Mouse (Mus musculus) intestine, embryonic 15.5 days (tissue): ENCODE measurements at regions not wholly inside any gene's neighbourhood (a gene's known extent, or its start where the extent isn't known, plus 50 kb on each side); places are given as distances from the start of the nearest gene placed in this dataset.

Experiments used
- ATAC-seq: fragments of 200-750 bp; cut with Nextera tagmentation; 2 replicates; pipeline ENCODE4 v1.8.0; 2017; ENCODE audit warnings: moderate TSS enrichment, moderate library complexity
- H3K27ac ChIP-seq: fragments of 300-500 bp; sonication (generic); 2 replicates; pipeline ENCODE4 v1.5.1; 2015; ENCODE audit warnings: mild to moderate bottlenecking, inconsistent platforms
- H3K27me3 ChIP-seq: fragments of 300-500 bp; sonication (generic); replicated peaks from 2 replicates; pipeline ENCODE4 v1.6.1; 2015; ENCODE audit warnings: inconsistent platforms
- H3K36me3 ChIP-seq: fragments of 300-500 bp; sonication (generic); 2 replicates; pipeline ENCODE4 v1.6.1; 2015; ENCODE audit warnings: inconsistent platforms
- H3K4me1 ChIP-seq: fragments of 300-500 bp; sonication (generic); replicated peaks from 2 replicates; pipeline ENCODE4 v1.6.1; 2015; ENCODE audit warnings: inconsistent platforms
- H3K4me2 ChIP-seq: fragments of 300-500 bp; sonication (generic); replicated peaks from 2 replicates; pipeline ENCODE4 v1.6.1; 2015; ENCODE audit warnings: mild to moderate bottlenecking, inconsistent platforms
- H3K4me3 ChIP-seq: fragments of 300-500 bp; sonication (generic); replicated peaks from 2 replicates; pipeline ENCODE4 v1.5.1; 2015; ENCODE audit warnings: inconsistent platforms
- H3K9ac ChIP-seq: fragments of 300-500 bp; sonication (generic); 2 replicates; pipeline ENCODE4 v1.6.1; 2015; ENCODE audit warnings: inconsistent platforms
- H3K9me3 ChIP-seq: fragments of 300-500 bp; sonication (generic); 2 replicates; pipeline ENCODE4 v1.6.1; 2016; ENCODE audit warnings: inconsistent platforms
- WGBS: fragments of 180-500 bp; shearing (Covaris S2); methylation state at CpG from one replicate; pipeline ENCODE4 v1.1.7; 2015; 5-methylcytosine and 5-hydroxymethylcytosine counted together

DNA sequence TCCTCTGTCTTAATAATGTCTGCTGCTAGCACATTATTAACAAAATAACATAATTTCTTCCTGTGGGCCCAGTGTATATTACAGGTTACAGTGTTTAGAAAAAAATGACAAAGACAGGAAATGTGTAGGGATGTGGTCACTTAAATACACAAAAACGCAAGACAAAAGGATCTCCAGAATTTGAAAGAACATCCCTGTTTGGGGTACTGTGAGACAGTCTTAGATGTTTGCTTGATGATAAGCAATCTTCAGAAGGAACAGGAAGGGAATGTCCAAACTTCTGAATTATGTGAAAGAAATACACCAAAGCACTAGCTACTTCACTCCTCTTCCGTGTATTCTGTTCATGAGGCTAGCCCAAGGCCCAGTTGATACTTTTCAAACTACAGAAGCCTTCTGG, 251.8 kb downstream of the Ptprc start:
- Histone ChIP-seq H3K4me3 (no peak overlapping the region), H3K4me1 (peaks cover 8% of the 10 kb centered on the region), H3K27me3 (no peaks in the 10 kb centered on the region), H3K9me3 (no peaks in the 10 kb centered on the region), H3K27ac (no peak overlapping the region), H3K36me3 (no peaks in the 10 kb centered on the region), H3K4me2 (no peak overlapping the region), H3K9ac (no peak overlapping the region)
- 52% methylated on average over 2 of the region's 2 CpGs for WGBS
- no peak for ATAC-seq

DNA sequence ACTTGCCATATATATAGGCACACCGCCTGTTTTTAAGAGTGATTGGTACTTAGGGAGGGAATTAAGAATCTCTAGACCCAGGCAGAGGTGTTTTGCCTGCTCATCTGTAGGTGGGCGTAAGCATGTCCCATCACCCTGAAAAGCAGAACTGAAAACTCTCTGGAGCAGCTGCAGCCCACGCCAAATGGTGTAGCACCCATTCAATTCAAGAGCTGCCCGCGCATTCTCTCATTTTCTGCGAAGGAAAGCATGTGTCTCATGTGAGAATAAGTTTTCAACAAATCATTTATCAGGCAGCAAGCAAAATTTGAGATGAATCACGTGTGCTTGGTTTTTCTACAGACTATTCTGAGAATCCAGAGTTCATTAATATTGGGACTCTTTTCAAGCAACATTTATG, 252.7 kb downstream of the Ptprc start:
- peaks cover 3% of the 10 kb centered on the region; the same call in 1 of the 2 replicates for H3K4me1 ChIP-seq
- no peaks in the 10 kb centered on the region for H3K9me3 ChIP-seq
- H3K27me3 ChIP-seq: no peaks in the 10 kb centered on the region
- no peak overlapping the region for H3K27ac ChIP-seq
- ATAC-seq: no peak
- WGBS: 63% methylated on average over 7 of the region's 7 CpGs
- H3K9ac ChIP-seq: no peak overlapping the region
- H3K4me2 ChIP-seq: no peak overlapping the region
- H3K36me3 ChIP-seq: no peaks in the 10 kb centered on the region
- no peak overlapping the region for H3K4me3 ChIP-seq

DNA sequence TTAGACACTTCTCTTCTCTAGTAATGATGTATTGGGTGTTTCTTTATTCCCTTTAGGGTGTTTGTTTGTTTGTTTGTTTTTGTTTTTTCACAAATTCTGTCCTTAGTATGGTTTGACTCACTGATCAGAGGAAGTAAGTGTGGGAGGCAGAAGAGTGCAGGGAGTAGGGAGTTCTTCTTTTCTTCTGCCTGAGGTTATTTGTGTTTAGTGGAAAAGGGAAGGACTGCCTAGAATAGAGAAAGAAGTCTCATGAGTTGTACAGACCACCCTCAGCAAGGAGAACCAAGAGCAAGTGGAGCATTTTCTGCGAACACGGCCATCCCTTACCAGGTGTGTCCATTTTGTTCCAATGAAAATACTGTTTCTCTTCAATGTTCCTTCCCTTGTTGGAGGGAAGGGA, 253.9 kb downstream of the Ptprc start:
- no peaks in the 10 kb centered on the region for H3K27me3 ChIP-seq
- H3K4me3 ChIP-seq: no peak overlapping the region
- H3K9ac ChIP-seq: no peak overlapping the region
- H3K9me3 ChIP-seq: no peaks in the 10 kb centered on the region
- no peak overlapping the region for H3K4me2 ChIP-seq
- H3K27ac ChIP-seq: no peak overlapping the region
- peaks cover 3% of the 10 kb centered on the region; the same call in 1 of the 2 replicates for H3K4me1 ChIP-seq
- no peaks in the 10 kb centered on the region for H3K36me3 ChIP-seq
- 93% methylated on average over 2 of the region's 2 CpGs for WGBS
- ATAC-seq: no peak

GRCm38 (mm10) chr1:137919739-137920563, 255.6 kb downstream of the Ptprc start:
- Histone ChIP-seq H3K27me3 (no peaks in the 10 kb centered on the region), H3K9me3 (no peaks in the 10 kb centered on the region), H3K9ac (no peak overlapping the region), H3K4me3 (no peak overlapping the region), H3K4me2 (no peak overlapping the region), H3K4me1 (peaks cover 3% of the 10 kb centered on the region; the same call in 1 of the 2 replicates), H3K36me3 (no peaks in the 10 kb centered on the region), H3K27ac (no peak overlapping the region)
- WGBS: 74% methylated on average over 6 of the region's 6 CpGs
- no peak for ATAC-seq

GRCm38 (mm10) chr1:137917449-137917848, 258.1 kb downstream of the Ptprc start:
- H3K9ac ChIP-seq: no peak overlapping the region
- ATAC-seq: no peak
- no peak overlapping the region for H3K4me2 ChIP-seq
- no peak overlapping the region for H3K27ac ChIP-seq
- no peaks in the 10 kb centered on the region for H3K36me3 ChIP-seq
- 95% methylated on average over 1 of the region's 1 CpGs for WGBS
- H3K27me3 ChIP-seq: no peaks in the 10 kb centered on the region
- no peaks in the 10 kb centered on the region for H3K9me3 ChIP-seq
- no peak overlapping the region for H3K4me3 ChIP-seq
- no peaks in the 10 kb centered on the region for H3K4me1 ChIP-seq

- Histone ChIP-seq H3K27ac (no peak overlapping the region), H3K4me2 (no peak overlapping the region), H3K4me1 (peaks cover 4% of the 10 kb centered on the region; the same call in 1 of the 2 replicates), H3K27me3 (no peaks in the 10 kb centered on the region), H3K4me3 (no peak overlapping the region), H3K9ac (no peak overlapping the region), H3K36me3 (no peaks in the 10 kb centered on the region), H3K9me3 (no peaks in the 10 kb centered on the region)
- ATAC-seq: peak; percentile 84
- 28% methylated on average over 5 of the region's 5 CpGs for WGBS
Measured at GRCm38 (mm10) chr1:137906883-137907282, 268.6 kb downstream of the Ptprc start.

GRCm38 (mm10) chr1:137906477-137906876, 269.0 kb downstream of the Ptprc start:
- no peaks in the 10 kb centered on the region for H3K9me3 ChIP-seq
- H3K27ac ChIP-seq: no peak overlapping the region
- H3K4me3 ChIP-seq: no peak overlapping the region
- ATAC-seq: 0 out of 2 replicates have a peak, but pooled peaks have one; percentile 53
- H3K4me2 ChIP-seq: no peak overlapping the region
- H3K27me3 ChIP-seq: no peaks in the 10 kb centered on the region
- peaks cover 4% of the 10 kb centered on the region; the same call in 1 of the 2 replicates for H3K4me1 ChIP-seq
- 52% methylated on average over 3 of the region's 3 CpGs for WGBS
- no peaks in the 10 kb centered on the region for H3K36me3 ChIP-seq
- no peak overlapping the region for H3K9ac ChIP-seq

GRCm38 (mm10) chr1:137905566-137905965, 269.9 kb downstream of the Ptprc start:
- Histone ChIP-seq H3K4me1 (peaks cover 4% of the 10 kb centered on the region; the same call in 1 of the 2 replicates), H3K4me3 (no peak overlapping the region), H3K9me3 (no peaks in the 10 kb centered on the region), H3K9ac (no peak overlapping the region), H3K36me3 (no peaks in the 10 kb centered on the region), H3K27me3 (no peaks in the 10 kb centered on the region), H3K4me2 (no peak overlapping the region), H3K27ac (no peak overlapping the region)
- no peak for ATAC-seq
- WGBS: 63% methylated on average over 5 of the region's 5 CpGs

DNA sequence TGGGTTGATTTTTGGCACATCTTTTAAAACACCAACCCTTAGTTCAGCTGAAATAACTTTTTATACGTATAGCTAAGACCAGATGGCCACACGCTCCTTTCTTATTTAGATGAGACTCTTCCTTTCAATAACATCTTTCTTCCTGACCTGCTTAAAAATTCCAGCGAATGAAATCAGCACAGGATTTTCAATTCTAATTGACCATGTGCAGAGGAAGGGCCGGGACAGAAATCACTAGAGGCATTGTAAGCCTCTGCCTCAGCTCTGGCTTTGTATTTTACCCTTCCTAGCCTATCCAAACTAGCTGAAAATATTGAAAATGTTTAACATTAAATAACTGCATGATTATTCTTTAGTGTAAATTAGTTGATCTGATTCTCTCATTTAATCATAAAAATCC, 272.2 kb downstream of the Ptprc start:
- 49% methylated on average over 4 of the region's 4 CpGs for WGBS
- no peaks in the 10 kb centered on the region for H3K27me3 ChIP-seq
- H3K4me3 ChIP-seq: no peak overlapping the region
- H3K4me2 ChIP-seq: no peak overlapping the region
- no peak overlapping the region for H3K27ac ChIP-seq
- no peak for ATAC-seq
- H3K4me1 ChIP-seq: peaks cover 4% of the 10 kb centered on the region; the same call in 1 of the 2 replicates
- H3K9ac ChIP-seq: no peak overlapping the region
- H3K9me3 ChIP-seq: no peaks in the 10 kb centered on the region
- no peaks in the 10 kb centered on the region for H3K36me3 ChIP-seq

GRCm38 (mm10) chr1:137902859-137903258, 272.6 kb downstream of the Ptprc start:
- no peak for ATAC-seq
- no peaks in the 10 kb centered on the region for H3K27me3 ChIP-seq
- no peak overlapping the region for H3K4me3 ChIP-seq
- H3K27ac ChIP-seq: no peak overlapping the region
- H3K9ac ChIP-seq: no peak overlapping the region
- H3K4me2 ChIP-seq: no peak overlapping the region
- no peaks in the 10 kb centered on the region for H3K36me3 ChIP-seq
- WGBS: 57% methylated on average over 6 of the region's 6 CpGs
- H3K4me1 ChIP-seq: peaks cover 4% of the 10 kb centered on the region; the same call in 1 of the 2 replicates
- H3K9me3 ChIP-seq: no peaks in the 10 kb centered on the region

DNA sequence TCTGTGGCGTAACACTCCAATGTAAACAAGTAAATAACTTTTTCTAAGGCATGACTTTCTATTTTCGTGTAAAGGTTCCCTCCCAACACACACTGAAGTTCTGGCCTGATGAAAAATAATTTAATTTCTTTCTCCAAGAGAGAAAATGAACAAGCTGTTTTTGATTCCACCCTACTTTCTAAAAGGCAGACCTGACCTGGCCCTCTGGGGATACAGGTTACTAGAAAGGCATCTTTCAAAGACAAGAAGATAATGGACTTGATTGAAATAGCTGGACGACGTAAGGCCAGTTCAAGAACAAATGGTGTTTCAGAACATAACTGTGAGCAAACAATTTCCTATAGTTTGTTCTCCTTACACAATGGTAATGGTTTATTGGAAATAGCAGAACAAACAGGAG, 273.5 kb downstream of the Ptprc start:
- Histone ChIP-seq H3K27ac (no peak overlapping the region), H3K9me3 (no peaks in the 10 kb centered on the region), H3K36me3 (no peaks in the 10 kb centered on the region), H3K4me3 (no peak overlapping the region), H3K4me1 (peaks cover 4% of the 10 kb centered on the region; the same call in 1 of the 2 replicates), H3K27me3 (no peaks in the 10 kb centered on the region), H3K9ac (no peak overlapping the region), H3K4me2 (no peak overlapping the region)
- no peak for ATAC-seq
- 75% methylated on average over 4 of the region's 4 CpGs for WGBS

GRCm38 (mm10) chr1:137901211-137901610, 274.3 kb downstream of the Ptprc start:
- peaks cover 4% of the 10 kb centered on the region; the same call in 1 of the 2 replicates for H3K4me1 ChIP-seq
- no peak for ATAC-seq
- no peaks in the 10 kb centered on the region for H3K36me3 ChIP-seq
- 60% methylated on average over 5 of the region's 5 CpGs for WGBS
- no peaks in the 10 kb centered on the region for H3K9me3 ChIP-seq
- no peak overlapping the region for H3K9ac ChIP-seq
- peak overlapping the region; percentile 56 for H3K4me3 ChIP-seq
- no peak overlapping the region for H3K27ac ChIP-seq
- H3K27me3 ChIP-seq: no peaks in the 10 kb centered on the region
- H3K4me2 ChIP-seq: peak overlapping the region; percentile 70

DNA sequence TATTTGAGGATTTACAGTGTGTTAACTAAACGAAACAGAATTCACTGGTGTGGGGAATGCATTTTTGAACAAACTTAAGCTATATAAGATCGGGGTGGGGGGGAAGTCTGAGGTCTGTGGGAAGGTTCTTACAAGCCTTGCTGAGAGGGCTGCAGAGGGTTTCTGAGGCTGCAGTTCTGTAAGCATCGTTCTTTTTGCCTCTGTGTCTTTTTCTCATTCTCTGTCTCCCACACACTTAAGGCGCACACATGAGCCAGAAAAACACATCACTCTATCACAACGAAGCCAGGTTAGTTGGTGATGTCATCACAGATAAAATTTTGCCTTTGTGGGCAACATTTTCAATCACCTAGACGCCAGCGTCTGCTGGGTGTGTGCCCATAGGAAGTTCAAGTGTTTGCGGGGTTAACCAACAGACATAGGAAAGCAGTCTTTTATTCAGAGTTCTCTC, 274.9 kb downstream of the Ptprc start:
- Histone ChIP-seq H3K4me1 (peaks cover 2% of the 10 kb centered on the region; the same call in 1 of the 2 replicates), H3K27me3 (no peaks in the 10 kb centered on the region), H3K4me3 (peak overlapping the region; percentile 56), H3K36me3 (no peaks in the 10 kb centered on the region), H3K27ac (peak overlapping the region; percentile 77), H3K9ac (peak overlapping the region; percentile 49), H3K9me3 (no peaks in the 10 kb centered on the region), H3K4me2 (peak overlapping the region; percentile 70)
- WGBS: 4% methylated on average over 8 of the region's 8 CpGs
- peak; percentile 46 for ATAC-seq
